Mouse (Mus musculus) midbrain, embryonic 12.5 days (tissue): ENCODE data around the gene Col3a1. TPM values are rescaled to one million over a fixed set of nuclear protein-coding genes. Genes with fewer than 3 reads are reported as not detected.

ENCODE experiments used
- ATAC-seq: fragments of 200-750 bp; cut with Nextera tagmentation; 2 replicates; pipeline ENCODE4 v1.8.0; 2017; ENCODE audit warnings: low read depth, moderate TSS enrichment, moderate library complexity; ENCODE audit not compliant: low FRiP score
- H3K27ac ChIP-seq: fragments of 300-500 bp; sonication (generic); replicated peaks from 2 replicates; pipeline ENCODE4 v1.5.1; 2016; ENCODE audit warnings: mild to moderate bottlenecking
- H3K27me3 ChIP-seq: fragments of 300-500 bp; sonication (generic); 2 replicates; pipeline ENCODE4 v1.6.1; 2016; ENCODE audit warnings: mild to moderate bottlenecking
- H3K36me3 ChIP-seq: fragments of 300-500 bp; sonication (generic); 2 replicates; pipeline ENCODE4 v1.6.1; 2016
- H3K4me1 ChIP-seq: fragments of 300-500 bp; sonication (generic); 2 replicates; pipeline ENCODE4 v1.6.1; 2016
- H3K4me2 ChIP-seq: fragments of 300-500 bp; sonication (generic); replicated peaks from 2 replicates; pipeline ENCODE4 v1.6.1; 2016; ENCODE audit warnings: mild to moderate bottlenecking, moderate library complexity
- H3K4me3 ChIP-seq: fragments of 300-500 bp; sonication (generic); 2 replicates; pipeline ENCODE4 v1.5.1; 2016; ENCODE audit warnings: mild to moderate bottlenecking
- H3K9ac ChIP-seq: fragments of 300-500 bp; sonication (generic); replicated peaks from 2 replicates; pipeline ENCODE4 v1.6.1; 2016; ENCODE audit warnings: mild to moderate bottlenecking, moderate library complexity
- H3K9me3 ChIP-seq: fragments of 300-500 bp; sonication (generic); 2 replicates; pipeline ENCODE4 v1.6.1; 2016; ENCODE audit warnings: mild to moderate bottlenecking
- WGBS: fragments of 180-500 bp; shearing (Covaris S2); methylation state at CpG from one replicate; pipeline ENCODE4 v1.1.7; 2016; 5-methylcytosine and 5-hydroxymethylcytosine counted together
- polyA plus RNA-seq: library from polyadenylated mRNA; unstranded; fragments of >200 nt; fragmentation: Nextera tagmentation; extraction: Ambion mirVana; gene quantifications from 2 replicates; pipeline ENCODE4 v1.2.1, GENCODE M21; 2016

Gene Col3a1
- 486 and 675 TPM in 2 replicates for polyA plus RNA-seq

- H3K9me3 ChIP-seq = no peaks in the 10 kb centered on the region
- 95% methylated on average over 4 of the region's 4 CpGs for WGBS
- no peak within 1 kb of the TSS for H3K9ac ChIP-seq
- no peak within 1 kb of the TSS for H3K4me2 ChIP-seq
- H3K4me3 ChIP-seq = no peak within 1 kb of the TSS
- no peak within 1 kb of the TSS for H3K27ac ChIP-seq
- no peaks in the 10 kb centered on the region for H3K27me3 ChIP-seq
- H3K4me1 ChIP-seq = no peaks in the 10 kb centered on the region
- no peaks in the 10 kb centered on the region for H3K36me3 ChIP-seq
- no peak for ATAC-seq
Measured at GRCm38 (mm10) chr1:45311388-45311787, at the start of gene Col3a1. Col3a1 (plus strand) TSS chr1:45311538.

GRCm38 (mm10) chr1:45269421-45269820, 41.9 kb upstream of the Col3a1 start:
- Histone ChIP-seq H3K4me1 (no peaks in the 10 kb centered on the region), H3K4me3 (no peak overlapping the region)
- ATAC-seq = no peak

GRCm38 (mm10) chr1:45276006-45276539, 35.3 kb upstream of the Col3a1 start:
- Histone ChIP-seq H3K27ac (no peak overlapping the region), H3K27me3 (no peaks in the 10 kb centered on the region), H3K9me3 (no peaks in the 10 kb centered on the region), H3K36me3 (no peaks in the 10 kb centered on the region), H3K4me1 (no peaks in the 10 kb centered on the region), H3K4me3 (no peak overlapping the region), H3K9ac (no peak overlapping the region), H3K4me2 (no peak overlapping the region)
- 45% methylated on average over 2 of the region's 2 CpGs for WGBS
- ATAC-seq = 0 out of 2 replicates have a peak, but pooled peaks have one; percentile 30

More at GRCm38 (mm10) chr1:45269421-45269820, 41.9 kb upstream of the Col3a1 start:
- Histone ChIP-seq H3K4me2 (no peak overlapping the region), H3K9me3 (no peaks in the 10 kb centered on the region), H3K27me3 (no peaks in the 10 kb centered on the region), H3K9ac (no peak overlapping the region), H3K36me3 (no peaks in the 10 kb centered on the region), H3K27ac (no peak overlapping the region)

- Histone ChIP-seq H3K4me2 (no peak overlapping the region), H3K9ac (no peak overlapping the region), H3K4me1 (no peaks in the 10 kb centered on the region), H3K9me3 (no peaks in the 10 kb centered on the region), H3K36me3 (no peaks in the 10 kb centered on the region), H3K27me3 (no peaks in the 10 kb centered on the region), H3K4me3 (no peak overlapping the region), H3K27ac (no peak overlapping the region)
- no peak for ATAC-seq
- 78% methylated on average over 1 of the region's 1 CpGs for WGBS
Measured at GRCm38 (mm10) chr1:45287954-45288353, 23.4 kb upstream of the Col3a1 start.

DNA sequence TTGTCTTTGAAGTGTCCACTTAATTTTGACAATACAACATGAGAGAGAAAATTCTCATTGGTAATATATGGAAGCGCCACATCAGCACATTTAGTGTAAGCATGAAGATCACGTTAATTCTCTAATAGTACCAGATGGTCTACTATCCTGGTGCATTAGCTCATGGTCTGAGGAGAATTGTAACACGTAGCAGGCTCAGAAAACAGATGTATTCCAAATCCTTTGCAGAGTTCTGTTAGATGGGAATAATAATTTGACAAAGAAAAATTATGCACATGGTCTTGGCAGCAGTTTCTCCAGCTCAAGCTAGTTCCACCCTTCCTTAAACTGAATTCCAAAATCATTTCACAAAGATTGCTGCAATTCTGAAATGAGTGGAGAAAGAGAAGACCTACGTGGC, 21.3 kb upstream of the Col3a1 start:
- no peak overlapping the region for H3K27ac ChIP-seq
- no peak for ATAC-seq
- 74% methylated on average over 4 of the region's 4 CpGs for WGBS

GRCm38 (mm10) chr1:45299394-45300119, 11.8 kb upstream of the Col3a1 start:
- H3K9ac ChIP-seq = no peak overlapping the region
- WGBS = 79% methylated on average over 3 of the region's 3 CpGs
- H3K36me3 ChIP-seq = no peaks in the 10 kb centered on the region
- H3K27ac ChIP-seq = no peak overlapping the region
- H3K9me3 ChIP-seq = no peaks in the 10 kb centered on the region
- no peak for ATAC-seq
- no peak overlapping the region for H3K4me2 ChIP-seq
- H3K4me3 ChIP-seq = no peak overlapping the region
- no peaks in the 10 kb centered on the region for H3K4me1 ChIP-seq
- no peaks in the 10 kb centered on the region for H3K27me3 ChIP-seq

More for the DNA sequence above, 21.3 kb upstream of the Col3a1 start:
- Histone ChIP-seq H3K4me1 (no peaks in the 10 kb centered on the region), H3K27me3 (no peaks in the 10 kb centered on the region), H3K36me3 (no peaks in the 10 kb centered on the region), H3K4me2 (no peak overlapping the region), H3K4me3 (no peak overlapping the region), H3K9ac (no peak overlapping the region), H3K9me3 (no peaks in the 10 kb centered on the region)

DNA sequence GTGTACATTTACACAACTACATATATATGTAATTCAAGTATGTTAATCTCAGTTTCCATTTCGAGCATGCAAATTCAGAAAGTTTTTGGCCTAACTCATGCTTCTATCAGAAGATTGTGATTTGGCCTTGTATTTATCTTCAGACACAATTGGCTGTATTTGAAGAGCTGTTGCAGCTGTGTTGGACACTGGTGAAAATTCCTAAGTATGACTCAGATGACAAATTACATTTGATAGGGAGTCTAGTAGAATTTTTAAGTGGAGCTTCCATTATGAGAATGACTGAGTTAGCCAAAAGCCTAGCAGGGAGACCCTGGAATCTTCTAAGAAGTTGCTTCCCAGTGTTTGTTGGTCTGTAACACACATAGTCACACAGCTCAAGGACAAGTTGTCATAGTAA, 7.1 kb upstream of the Col3a1 start:
- no peak overlapping the region for H3K4me2 ChIP-seq
- H3K27me3 ChIP-seq = no peaks in the 10 kb centered on the region
- no peaks in the 10 kb centered on the region for H3K9me3 ChIP-seq
- WGBS = 74% methylated on average over 1 of the region's 1 CpGs
- H3K9ac ChIP-seq = no peak overlapping the region
- H3K4me3 ChIP-seq = no peak overlapping the region
- H3K36me3 ChIP-seq = no peaks in the 10 kb centered on the region
- H3K4me1 ChIP-seq = no peaks in the 10 kb centered on the region
- ATAC-seq = no peak
- H3K27ac ChIP-seq = no peak overlapping the region

DNA sequence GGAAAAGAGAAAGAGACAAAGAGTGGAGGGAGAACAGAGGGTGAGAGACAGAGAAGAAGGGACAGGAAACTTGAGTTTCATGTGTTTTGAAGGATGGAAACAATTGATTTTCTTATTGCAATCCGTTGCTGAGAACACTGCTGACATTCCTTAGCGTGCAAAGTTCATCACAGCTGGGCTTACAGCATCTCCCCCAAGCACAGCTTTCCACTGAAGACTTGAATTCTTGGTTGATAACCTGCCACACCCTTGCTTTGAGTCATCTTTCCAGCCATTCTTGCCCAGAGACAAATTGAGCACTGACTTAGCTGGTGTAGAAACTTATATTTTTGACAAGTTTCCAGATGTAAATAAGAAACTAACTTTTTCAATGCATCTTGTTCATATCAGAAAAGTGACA, 2.3 kb upstream of the Col3a1 start:
- H3K27me3 ChIP-seq = no peaks in the 10 kb centered on the region
- H3K4me1 ChIP-seq = no peaks in the 10 kb centered on the region
- H3K9me3 ChIP-seq = no peaks in the 10 kb centered on the region
- 68% methylated on average over 2 of the region's 2 CpGs for WGBS
- H3K4me2 ChIP-seq = no peak overlapping the region
- ATAC-seq = no peak
- H3K27ac ChIP-seq = no peak overlapping the region
- no peak overlapping the region for H3K4me3 ChIP-seq
- H3K9ac ChIP-seq = no peak overlapping the region
- no peaks in the 10 kb centered on the region for H3K36me3 ChIP-seq

- Histone ChIP-seq H3K27ac (no peak overlapping the region), H3K4me2 (no peak overlapping the region), H3K27me3 (no peaks in the 10 kb centered on the region), H3K4me3 (no peak overlapping the region), H3K4me1 (no peaks in the 10 kb centered on the region), H3K9me3 (no peaks in the 10 kb centered on the region), H3K36me3 (no peaks in the 10 kb centered on the region), H3K9ac (no peak overlapping the region)
- no peak for ATAC-seq
Measured at GRCm38 (mm10) chr1:45311962-45312361, 624 bp downstream of the Col3a1 start.

DNA sequence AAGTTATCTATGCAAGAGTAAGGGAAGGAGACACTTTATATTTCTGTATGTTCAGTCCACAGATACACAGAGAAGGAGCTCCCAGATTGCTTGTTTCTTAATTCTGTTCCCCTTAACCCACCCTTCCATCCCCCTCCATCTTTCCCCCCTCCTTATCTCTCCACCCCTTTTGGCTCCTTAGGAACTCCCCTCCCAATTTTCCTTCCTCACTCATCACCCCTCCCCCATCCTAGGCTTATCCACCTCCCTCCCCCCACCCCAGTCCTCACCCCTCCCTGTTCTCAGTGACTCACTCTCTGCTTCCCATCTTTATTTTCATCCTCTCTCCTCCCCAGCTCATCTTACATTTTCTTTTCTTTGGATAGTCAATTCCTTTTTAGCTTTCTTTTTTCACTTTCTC, 1.5 kb downstream of the Col3a1 start:
- Histone ChIP-seq H3K9me3 (no peaks in the 10 kb centered on the region), H3K4me3 (no peak overlapping the region), H3K4me1 (no peaks in the 10 kb centered on the region), H3K4me2 (no peak overlapping the region), H3K36me3 (no peaks in the 10 kb centered on the region), H3K9ac (no peak overlapping the region), H3K27me3 (no peaks in the 10 kb centered on the region), H3K27ac (no peak overlapping the region)
- no peak for ATAC-seq

GRCm38 (mm10) chr1:45313696-45314295, 2.5 kb downstream of the Col3a1 start:
- H3K9me3 ChIP-seq = no peaks in the 10 kb centered on the region
- peak overlapping the region; percentile 38; the same call in 1 of the 2 replicates for H3K4me2 ChIP-seq
- no peaks in the 10 kb centered on the region for H3K27me3 ChIP-seq
- 20% methylated on average over 11 of the region's 11 CpGs for WGBS
- no peak overlapping the region for H3K9ac ChIP-seq
- H3K36me3 ChIP-seq = no peaks in the 10 kb centered on the region
- H3K27ac ChIP-seq = no peak overlapping the region
- H3K4me3 ChIP-seq = no peak overlapping the region
- H3K4me1 ChIP-seq = no peaks in the 10 kb centered on the region
- peak; percentile 76; the same call in 1 of the 2 replicates for ATAC-seq

DNA sequence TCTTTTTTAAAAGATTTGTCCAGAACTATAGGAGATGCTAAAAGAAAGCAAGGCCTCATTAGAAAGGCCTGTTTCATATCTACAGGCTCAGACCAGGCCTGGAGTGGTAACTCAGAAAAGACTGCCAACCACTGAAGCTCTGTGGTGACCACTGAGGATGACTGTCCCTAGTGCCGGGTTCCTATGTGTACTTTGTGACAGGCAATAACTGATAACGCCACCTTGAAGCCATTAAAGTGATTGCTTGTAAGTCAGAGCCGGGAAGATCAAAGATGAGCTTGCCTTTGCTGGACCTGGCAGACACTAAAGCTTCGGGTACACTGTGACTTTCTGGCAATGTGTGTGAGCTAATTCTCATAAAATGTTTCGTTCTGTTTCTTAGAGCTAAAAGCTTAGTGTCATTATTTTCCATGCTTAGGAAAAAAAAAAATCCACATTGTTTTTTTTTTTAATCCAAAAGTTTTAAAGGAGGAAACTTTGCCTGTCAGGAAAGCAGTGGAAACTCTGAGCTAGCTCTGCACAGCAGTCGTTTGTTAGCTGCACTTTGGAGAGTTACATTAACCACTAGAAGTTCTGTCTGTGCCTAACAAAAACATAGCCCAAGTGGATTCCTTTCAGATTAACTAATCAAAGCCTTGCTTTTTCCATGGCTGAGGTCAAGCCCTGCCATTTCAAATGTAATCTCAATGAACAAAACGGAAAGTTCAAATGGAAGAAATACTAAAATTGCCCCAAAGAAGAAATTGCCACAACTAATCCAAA, 4.6 kb downstream of the Col3a1 start:
- no peak for ATAC-seq
- Histone ChIP-seq H3K36me3 (no peaks in the 10 kb centered on the region), H3K9me3 (no peaks in the 10 kb centered on the region), H3K4me1 (no peaks in the 10 kb centered on the region), H3K27ac (no peak overlapping the region), H3K4me3 (no peak overlapping the region), H3K4me2 (no peak overlapping the region), H3K9ac (no peak overlapping the region), H3K27me3 (no peaks in the 10 kb centered on the region)
- 49% methylated on average over 7 of the region's 7 CpGs for WGBS
